Mouse (Mus musculus) stomach, embryonic 15.5 days (tissue): Measurements from ENCODE around the gene Mapkapk5. TPM values are rescaled to one million over a fixed set of nuclear protein-coding genes. Genes with fewer than 3 reads are reported as not detected.

Source experiments
- polyA plus RNA-seq: library from polyadenylated mRNA; unstranded; fragments of >200 nt; fragmentation: Nextera tagmentation; extraction: Ambion mirVana; gene quantifications from 2 replicates; pipeline ENCODE4 v1.2.1, GENCODE M21; 2015

The Mapkapk5 gene
- polyA plus RNA-seq, 1 experiment from 2014 or later: 48.9 TPM

Other genes with a start within 250 kb of the Mapkapk5 start
- gene Trafd1, start 160.3 kb downstream of the Mapkapk5 start, polyA plus RNA-seq: 67.8 and 70.6 TPM in 2 replicates
- gene Naa25, start 148.0 kb downstream of the Mapkapk5 start, polyA plus RNA-seq: 40.2 and 41.8 TPM in 2 replicates
- 3.1 and 5.0 TPM in 2 replicates for gene Tmem116, start 94.0 kb downstream of the Mapkapk5 start, polyA plus RNA-seq
- 186 and 192 TPM in 2 replicates for gene Erp29, start 93.4 kb downstream of the Mapkapk5 start, polyA plus RNA-seq
- 0.05 and 0.09 TPM in 2 replicates for gene Adam1b, start 42.5 kb downstream of the Mapkapk5 start, polyA plus RNA-seq
- gene Adam1a, start 423 bp downstream of the Mapkapk5 start, polyA plus RNA-seq: 1.4 TPM in 2 replicates
- not detected in 2 replicates for gene Gm42878, start 423 bp downstream of the Mapkapk5 start, polyA plus RNA-seq
- 196 and 206 TPM in 2 replicates for gene Aldh2, start 47.9 kb upstream of the Mapkapk5 start, polyA plus RNA-seq
- gene Acad12, start 73.0 kb upstream of the Mapkapk5 start, polyA plus RNA-seq: 2.3 and 3.6 TPM in 2 replicates
- gene Acad10, start 114.6 kb upstream of the Mapkapk5 start, polyA plus RNA-seq: 3.1 and 3.3 TPM in 2 replicates
- gene Brap, start 114.7 kb upstream of the Mapkapk5 start, polyA plus RNA-seq: 37.6 and 38.1 TPM in 2 replicates
- 63.4 and 70.5 TPM in 2 replicates for gene Atxn2, start 165.4 kb upstream of the Mapkapk5 start, polyA plus RNA-seq